Mouse (Mus musculus): ENCODE measurements around the gene Psmc1. TPM values are rescaled to one million over a fixed set of nuclear protein-coding genes. Genes with fewer than 3 reads are reported as not detected.

Psmc1 gene
- polyA plus RNA-seq, 1 experiment from 2014 or later: 242 TPM

DNA sequence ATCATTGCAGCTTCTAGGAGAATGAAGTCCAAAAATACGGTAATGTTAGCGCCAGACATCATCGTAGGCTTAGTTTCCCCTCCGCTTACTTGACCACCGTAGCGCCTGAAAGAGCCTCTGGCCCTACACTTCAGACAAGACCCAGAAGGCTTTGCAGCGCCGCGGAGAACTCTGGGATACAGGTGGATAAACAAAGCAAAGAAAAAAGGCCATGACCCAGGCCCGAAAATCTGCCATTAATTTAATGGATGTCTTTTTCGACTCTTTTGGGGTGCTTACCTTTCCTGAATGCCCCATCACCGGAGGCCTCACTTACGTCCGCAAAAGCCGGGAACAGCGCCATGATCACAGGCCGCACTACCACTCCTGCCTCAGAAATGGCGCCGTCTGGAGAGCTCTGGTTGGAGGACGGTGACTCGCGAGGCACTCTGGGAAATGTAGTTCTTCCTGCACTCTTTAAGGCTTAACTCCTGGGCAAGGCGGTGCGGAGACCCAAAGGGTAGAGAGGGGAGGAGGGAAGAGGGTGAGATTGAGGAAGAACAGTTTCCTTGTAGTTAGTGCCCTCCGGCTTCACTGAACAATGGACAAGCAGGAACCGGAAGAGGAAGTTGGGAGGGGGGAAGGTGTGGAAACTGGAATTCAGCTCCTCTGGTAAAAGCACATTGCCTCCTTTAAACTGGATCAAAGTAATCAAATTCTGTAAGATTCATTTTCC, 49.5 kb downstream of the Psmc1 start, which contains the start of gene Nrde2:
Gene Nrde2, minus strand, starts transcription at position 393 of the 715 bp plus-strand sequence.
- under 1% methylated on average over 26 of the region's 26 CpGs for WGBS
- H3K4me2 ChIP-seq (ENCODE audit: low read depth, low read length): peak within 1 kb of the TSS; percentile 78
- H3K27me3 ChIP-seq (ENCODE audit: control insufficient read depth, insufficient read depth, low read length): no peaks in the 10 kb centered on the region
- H3K27ac ChIP-seq (ENCODE audit: low read length): peak within 1 kb of the TSS; percentile 75; the same call in 1 of the 2 replicates
- peak within 1 kb of the TSS; percentile 78 for H3K9ac ChIP-seq (ENCODE audit: low read length)
- peak; percentile 98 for ATAC-seq (ENCODE audit: insufficient read depth, low FRiP score)
- peak within 1 kb of the TSS; percentile 65 for H3K4me3 ChIP-seq (replicated peaks; ENCODE audit: low read length)
- H3K4me1 ChIP-seq (ENCODE audit: control insufficient read depth, insufficient read depth, low read length): peaks cover 3% of the 10 kb centered on the region; the same call in 1 of the 2 replicates
- no peaks in the 10 kb centered on the region for H3K36me3 ChIP-seq (ENCODE audit: control insufficient read depth, insufficient read depth, low read length)
- H3K9me3 ChIP-seq (replicated peaks; ENCODE audit: control insufficient read depth, low read length): no peaks in the 10 kb centered on the region

DNA sequence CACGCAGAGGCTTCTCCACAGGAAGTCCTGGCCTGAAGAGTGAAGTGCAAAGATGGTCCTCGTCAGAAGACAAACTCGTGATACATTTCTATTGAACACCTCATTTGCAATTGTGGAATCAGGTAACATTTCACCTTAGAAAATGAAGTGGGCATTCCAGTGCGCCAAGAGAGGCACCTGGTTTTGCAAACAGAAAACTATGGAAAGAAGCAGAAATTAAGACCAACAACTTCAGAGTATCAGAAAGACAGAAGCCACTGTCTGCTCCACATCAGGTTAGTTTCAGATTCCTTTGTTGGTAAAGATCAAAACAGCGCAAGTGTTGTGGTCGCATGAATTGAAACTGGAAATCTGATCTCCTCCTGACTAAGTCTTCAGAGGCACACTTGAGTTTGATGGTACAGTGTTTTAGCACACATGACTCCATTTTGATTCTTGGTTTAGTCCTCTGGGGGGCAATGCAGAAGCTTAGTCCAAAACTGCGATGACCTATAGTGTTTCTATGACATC, 55.1 kb downstream of the Psmc1 start:
- H3K9ac ChIP-seq (ENCODE audit: low read length): no peak overlapping the region
- H3K4me3 ChIP-seq (replicated peaks; ENCODE audit: low read length): no peak overlapping the region
- no peak overlapping the region for H3K4me2 ChIP-seq (ENCODE audit: low read depth, low read length)
- 70% methylated on average over 7 of the region's 7 CpGs for WGBS
- no peak for ATAC-seq (ENCODE audit: insufficient read depth, low FRiP score)
- H3K27me3 ChIP-seq (ENCODE audit: control insufficient read depth, insufficient read depth, low read length): no peaks in the 10 kb centered on the region; the same call in 1 of the 2 replicates
- H3K9me3 ChIP-seq (replicated peaks; ENCODE audit: control insufficient read depth, low read length): no peaks in the 10 kb centered on the region
- no peaks in the 10 kb centered on the region for H3K36me3 ChIP-seq (ENCODE audit: control insufficient read depth, insufficient read depth, low read length)
- no peak overlapping the region for H3K27ac ChIP-seq (ENCODE audit: low read length)
- H3K4me1 ChIP-seq (ENCODE audit: control insufficient read depth, insufficient read depth, low read length): no peaks in the 10 kb centered on the region

- no peak for ATAC-seq (ENCODE audit: insufficient read depth, low FRiP score)
- Histone ChIP-seq H3K4me1 (ENCODE audit: control insufficient read depth, insufficient read depth, low read length) (no peaks in the 10 kb centered on the region), H3K9ac (ENCODE audit: low read length) (no peak overlapping the region), H3K27ac (ENCODE audit: low read length) (no peak overlapping the region), H3K36me3 (ENCODE audit: control insufficient read depth, insufficient read depth, low read length) (no peaks in the 10 kb centered on the region), H3K4me3 (replicated peaks; ENCODE audit: low read length) (no peak overlapping the region), H3K27me3 (ENCODE audit: control insufficient read depth, insufficient read depth, low read length) (no peaks in the 10 kb centered on the region; the same call in 1 of the 2 replicates), H3K4me2 (ENCODE audit: low read depth, low read length) (no peak overlapping the region), H3K9me3 (replicated peaks; ENCODE audit: control insufficient read depth, low read length) (no peaks in the 10 kb centered on the region)
- 19% methylated on average over 3 of the region's 3 CpGs for WGBS
These were observed 56.2 kb downstream of the Psmc1 start for GRCm38 (mm10) chr12:100166177-100166576.

DNA sequence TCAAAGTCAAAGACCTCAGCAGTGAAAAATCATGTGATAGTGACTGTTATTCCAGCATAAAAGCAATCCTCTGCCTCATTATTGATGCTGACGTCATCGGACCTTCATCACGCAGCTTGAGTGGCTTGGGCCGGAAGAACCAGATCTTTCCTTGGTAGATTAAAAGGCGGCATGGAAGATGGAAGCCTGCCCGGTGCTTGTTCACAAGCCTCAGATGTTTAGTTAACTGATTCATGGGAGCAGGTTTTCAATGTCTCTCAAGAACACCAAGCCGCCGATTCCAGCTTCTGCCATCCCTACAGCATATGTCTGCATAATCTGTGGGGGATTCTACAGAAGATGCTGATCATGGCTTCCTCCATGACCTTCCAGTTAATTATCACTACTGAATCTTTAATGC, 57.0 kb downstream of the Psmc1 start:
- Histone ChIP-seq H3K9me3 (replicated peaks; ENCODE audit: control insufficient read depth, low read length) (no peaks in the 10 kb centered on the region), H3K4me1 (ENCODE audit: control insufficient read depth, insufficient read depth, low read length) (no peaks in the 10 kb centered on the region), H3K4me2 (ENCODE audit: low read depth, low read length) (no peak overlapping the region), H3K27ac (ENCODE audit: low read length) (no peak overlapping the region), H3K9ac (ENCODE audit: low read length) (no peak overlapping the region), H3K36me3 (ENCODE audit: control insufficient read depth, insufficient read depth, low read length) (no peaks in the 10 kb centered on the region), H3K27me3 (ENCODE audit: control insufficient read depth, insufficient read depth, low read length) (no peaks in the 10 kb centered on the region; the same call in 1 of the 2 replicates), H3K4me3 (replicated peaks; ENCODE audit: low read length) (no peak overlapping the region)
- ATAC-seq (ENCODE audit: insufficient read depth, low FRiP score): no peak
- 82% methylated on average over 8 of the region's 8 CpGs for WGBS

DNA sequence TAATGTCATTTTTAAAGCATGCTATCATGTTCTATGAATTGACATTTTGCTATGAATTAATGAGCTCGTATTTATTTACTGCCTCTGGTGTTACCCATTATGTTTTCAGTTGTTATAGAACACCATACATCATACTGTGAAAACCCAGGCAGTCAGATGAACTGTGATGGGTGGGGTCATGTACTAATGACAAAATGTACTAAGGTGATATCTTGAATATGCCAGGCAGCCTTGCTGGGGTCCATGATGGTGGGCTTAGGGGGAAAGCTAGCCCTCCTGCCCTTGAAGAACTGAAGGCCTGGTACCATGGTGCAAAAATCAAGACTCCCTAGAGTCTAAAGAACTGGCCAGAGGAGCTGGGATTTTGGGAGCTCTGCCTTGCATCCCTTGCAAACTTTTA, 57.5 kb downstream of the Psmc1 start:
- 81% methylated on average over 1 of the region's 1 CpGs for WGBS
- H3K4me3 ChIP-seq (replicated peaks; ENCODE audit: low read length): no peak overlapping the region
- no peak overlapping the region; the same call in 1 of the 2 replicates for H3K27ac ChIP-seq (ENCODE audit: low read length)
- no peaks in the 10 kb centered on the region for H3K4me1 ChIP-seq (ENCODE audit: control insufficient read depth, insufficient read depth, low read length)
- ATAC-seq (ENCODE audit: insufficient read depth, low FRiP score): no peak
- no peaks in the 10 kb centered on the region for H3K9me3 ChIP-seq (replicated peaks; ENCODE audit: control insufficient read depth, low read length)
- peak overlapping the region; percentile 55; the same call in 1 of the 2 replicates for H3K9ac ChIP-seq (ENCODE audit: low read length)
- no peaks in the 10 kb centered on the region; the same call in 1 of the 2 replicates for H3K27me3 ChIP-seq (ENCODE audit: control insufficient read depth, insufficient read depth, low read length)
- 0 out of 2 replicates have a peak overlapping the region, but pooled peaks have one; percentile 53 for H3K4me2 ChIP-seq (ENCODE audit: low read depth, low read length)
- H3K36me3 ChIP-seq (ENCODE audit: control insufficient read depth, insufficient read depth, low read length): no peaks in the 10 kb centered on the region

DNA sequence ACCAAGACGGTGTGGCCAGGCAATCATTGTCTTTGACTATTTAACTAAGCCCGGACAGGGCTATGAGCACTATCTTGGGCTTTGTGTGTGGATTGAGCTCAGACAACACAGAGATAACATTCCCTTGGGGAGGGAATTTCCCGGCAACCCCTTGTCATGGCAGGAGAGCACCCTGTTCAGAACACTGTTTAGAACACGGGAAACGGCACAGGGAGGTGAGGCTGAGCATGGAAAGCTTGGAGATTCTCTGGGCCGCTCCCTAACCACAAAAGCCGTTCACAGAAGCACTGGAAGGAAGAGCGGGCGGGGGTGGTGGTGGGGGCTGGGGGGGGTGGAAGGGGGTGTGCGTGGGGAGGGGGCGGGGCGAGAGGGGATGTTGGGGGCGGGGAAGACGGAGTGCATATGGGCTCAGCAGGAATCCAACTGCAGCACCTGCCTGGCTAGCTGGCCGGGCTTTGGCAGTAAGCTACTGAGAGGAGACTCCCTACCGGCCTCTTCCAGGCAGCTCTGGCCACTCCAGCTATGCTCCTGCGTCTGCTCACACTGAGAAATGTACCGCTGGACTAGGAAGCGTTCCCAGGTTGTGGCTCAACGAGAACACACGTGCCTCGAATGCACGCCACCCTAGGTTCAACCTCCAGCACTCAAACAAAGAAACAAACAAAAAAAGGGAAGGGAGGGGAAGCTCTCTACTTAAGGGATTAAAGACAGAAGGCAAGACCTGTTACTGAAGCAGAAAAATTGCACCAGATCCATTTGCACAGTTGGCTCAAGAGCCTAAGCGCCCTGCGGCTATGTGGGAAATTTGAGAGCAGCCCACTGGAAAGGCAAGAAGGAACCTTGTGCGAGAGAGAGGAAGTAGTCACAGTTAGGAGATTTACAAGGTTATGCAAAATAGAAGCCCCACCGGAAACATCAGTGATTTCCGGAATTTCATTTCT, 58.2 kb downstream of the Psmc1 start:
- Histone ChIP-seq H3K4me1 (ENCODE audit: control insufficient read depth, insufficient read depth, low read length) (no peaks in the 10 kb centered on the region), H3K27ac (ENCODE audit: low read length) (peak overlapping the region; percentile 29; the same call in 1 of the 2 replicates), H3K9me3 (replicated peaks; ENCODE audit: control insufficient read depth, low read length) (no peaks in the 10 kb centered on the region), H3K4me3 (replicated peaks; ENCODE audit: low read length) (peak overlapping the region; percentile 28), H3K36me3 (ENCODE audit: control insufficient read depth, insufficient read depth, low read length) (no peaks in the 10 kb centered on the region), H3K27me3 (ENCODE audit: control insufficient read depth, insufficient read depth, low read length) (no peaks in the 10 kb centered on the region; the same call in 1 of the 2 replicates), H3K9ac (ENCODE audit: low read length) (peak overlapping the region; percentile 55), H3K4me2 (ENCODE audit: low read depth, low read length) (peak overlapping the region; percentile 53)
- peak; percentile 65 for ATAC-seq (ENCODE audit: insufficient read depth, low FRiP score)
- 11% methylated on average over 28 of the region's 28 CpGs for WGBS

DNA sequence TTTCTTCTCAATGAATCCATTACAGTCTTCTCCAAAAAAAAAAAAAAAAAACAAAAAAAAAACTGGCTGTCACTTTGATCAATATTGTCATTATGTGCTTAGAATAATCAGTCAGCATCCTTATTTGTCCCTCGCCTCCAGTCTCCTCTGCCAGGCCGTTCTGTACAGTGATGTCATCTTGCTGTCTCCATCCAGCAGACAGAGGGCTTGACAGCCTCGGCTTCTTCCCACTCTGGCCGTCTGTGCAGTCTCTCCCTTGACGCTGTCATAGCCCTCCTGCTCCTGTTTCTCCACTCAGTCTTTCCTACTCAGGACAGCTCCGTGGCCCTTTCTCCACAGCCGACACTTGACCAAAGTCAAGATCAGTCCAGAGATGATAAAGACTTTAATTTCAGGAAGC, 62.5 kb downstream of the Psmc1 start:
- no peaks in the 10 kb centered on the region for H3K36me3 ChIP-seq (ENCODE audit: control insufficient read depth, insufficient read depth, low read length)

More for the DNA sequence above, 62.5 kb downstream of the Psmc1 start:
- Histone ChIP-seq H3K27me3 (ENCODE audit: control insufficient read depth, insufficient read depth, low read length) (no peaks in the 10 kb centered on the region), H3K9me3 (replicated peaks; ENCODE audit: control insufficient read depth, low read length) (no peaks in the 10 kb centered on the region), H3K27ac (ENCODE audit: low read length) (no peak overlapping the region), H3K9ac (ENCODE audit: low read length) (no peak overlapping the region), H3K4me2 (ENCODE audit: low read depth, low read length) (no peak overlapping the region), H3K4me1 (ENCODE audit: control insufficient read depth, insufficient read depth, low read length) (no peaks in the 10 kb centered on the region), H3K4me3 (replicated peaks; ENCODE audit: low read length) (no peak overlapping the region)
- ATAC-seq (ENCODE audit: insufficient read depth, low FRiP score): no peak
- WGBS: 60% methylated on average over 7 of the region's 7 CpGs
